Mouse (Mus musculus) hematopoietic stem cell, adult 5-6 weeks (primary cell): ENCODE measurements around the gene Dph3. TPM values are rescaled to one million over a fixed set of nuclear protein-coding genes. Genes with fewer than 3 reads are reported as not detected.
"Not testable (repeated sequence)": the region's sequence is repeated elsewhere in the genome, so short reads cannot be mapped to it uniquely, and the experiment has no call there.

Experiments
- ATAC-seq, 2 experiments: fragments of 125-278 bp in 1 of 2; replicated peaks in 1 of 2; 2 replicates each; pipeline ENCODE4 v1.8.0; 2016 to 2017; ENCODE audit warnings: inconsistent platforms in 2 of 2, mild to moderate bottlenecking in 2 of 2, moderate number of reproducible peaks in 2 of 2, low read depth in 1 of 2, moderate TSS enrichment in 1 of 2; ENCODE audit not compliant: low FRiP score in 2 of 2, poor library complexity in 2 of 2, severe bottlenecking in 2 of 2, insufficient read depth in 1 of 2, low TSS enrichment in 1 of 2
- total RNA-seq: library from RNA; stranded (forward); fragments of 172-1452, 232-1000 nt; gene quantifications from 2 replicates; pipeline ENCODE4 v1.2.3, GENCODE M21; 2017

Dph3 gene
- total RNA-seq, result 36.6 and 65.5 TPM in 2 replicates

DNA sequence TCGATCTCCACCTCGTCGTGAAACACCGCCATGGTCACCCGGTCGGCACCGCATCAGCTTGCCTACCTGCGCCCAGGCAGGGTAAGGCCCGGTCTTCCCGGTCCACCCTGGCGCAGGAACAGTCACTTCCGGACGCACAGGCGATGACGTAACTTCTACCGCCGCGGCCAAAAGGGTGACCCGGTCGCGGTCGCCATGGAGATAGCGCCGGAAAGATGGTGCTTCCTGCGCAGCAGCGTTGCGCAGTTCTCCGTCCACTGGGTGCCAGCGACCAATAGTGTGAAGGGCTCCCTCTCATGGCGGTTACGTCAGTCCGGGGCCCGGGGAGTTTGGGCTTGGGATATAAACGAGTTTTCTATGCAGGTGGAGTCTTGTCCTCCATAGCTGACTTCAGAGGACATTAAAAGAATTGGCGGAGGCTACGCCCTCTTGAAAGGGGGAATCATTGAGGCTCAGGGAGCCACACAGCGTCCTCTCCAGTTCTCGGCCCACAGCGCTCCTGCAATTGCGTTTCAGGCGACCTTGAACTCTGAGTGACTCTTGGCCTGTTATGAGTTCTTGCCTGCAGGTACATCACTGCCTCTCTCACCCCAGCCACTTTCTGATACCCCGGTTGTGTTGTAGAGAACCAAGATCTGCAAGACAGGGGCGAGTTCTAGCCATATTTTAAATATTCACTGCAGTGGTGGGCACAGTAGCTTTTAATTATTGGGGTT, at the start of gene Dph3:
Gene Dph3 (minus strand): TSS at position 244 of the 716 bp plus-strand sequence.
- ATAC-seq, result peak; percentile 93 to 94

DNA sequence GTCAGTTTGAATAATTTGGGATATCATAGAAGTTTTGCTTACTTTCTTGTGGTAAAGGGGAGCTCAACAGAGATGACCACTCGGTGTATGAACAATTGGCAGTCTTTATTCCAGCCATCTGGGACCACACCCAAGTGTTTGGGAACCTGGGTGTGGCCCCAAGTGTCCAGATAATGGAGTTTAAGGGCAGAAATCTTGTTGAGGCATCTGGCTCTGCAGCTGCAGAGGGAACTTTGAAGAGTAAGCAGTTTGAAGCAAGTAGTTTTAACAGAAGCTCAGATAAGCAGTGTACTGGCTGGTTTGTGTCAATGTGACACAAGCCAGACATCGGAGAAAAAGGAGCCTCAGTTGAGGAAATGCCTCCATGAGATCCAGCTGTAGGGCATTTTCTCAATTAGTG, 48.8 kb upstream of the Dph3 start:
- ATAC-seq, result no peak

DNA sequence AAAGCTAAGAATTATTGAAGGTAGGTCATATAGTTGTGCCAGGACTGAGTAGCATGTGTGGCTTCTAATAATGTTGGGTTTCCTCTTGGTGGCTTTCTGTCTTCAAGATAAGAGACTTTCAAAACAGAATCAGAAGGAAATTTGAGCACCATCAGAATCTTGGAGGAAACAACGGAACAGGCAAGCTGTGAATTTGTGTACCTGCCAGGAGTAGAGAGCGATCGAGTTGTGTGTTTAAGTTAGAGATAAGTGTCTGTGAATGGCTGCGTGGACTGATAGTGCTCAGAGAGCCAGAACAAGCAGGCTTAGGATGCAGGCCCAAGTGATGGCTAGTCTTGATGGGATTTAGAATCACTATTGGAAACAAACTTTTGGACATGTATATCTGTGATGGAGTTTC, 46.3 kb upstream of the Dph3 start:
- peak in 1 of 2 experiments; percentile 29; a peak in 1 of 4 replicates for ATAC-seq

DNA sequence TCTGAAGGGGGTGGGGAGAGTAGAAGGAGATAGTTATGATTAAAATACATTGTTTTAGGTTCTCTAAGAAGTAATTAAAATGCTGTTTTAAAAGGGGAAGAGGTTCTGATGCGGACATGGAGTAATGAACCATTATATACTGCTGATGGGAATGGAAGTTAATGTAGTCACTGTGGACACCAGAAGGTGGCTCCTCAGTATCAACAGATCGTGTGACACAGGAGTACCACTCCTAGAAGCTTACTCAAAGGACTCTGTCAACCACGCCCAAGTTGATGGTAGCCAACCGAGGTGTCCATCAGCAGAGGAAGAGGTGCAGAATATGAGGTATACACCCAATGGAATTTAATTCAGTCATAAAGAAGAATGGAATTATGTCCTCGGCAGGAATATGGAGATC, 42.9 kb upstream of the Dph3 start:
- ATAC-seq, result no peak

DNA sequence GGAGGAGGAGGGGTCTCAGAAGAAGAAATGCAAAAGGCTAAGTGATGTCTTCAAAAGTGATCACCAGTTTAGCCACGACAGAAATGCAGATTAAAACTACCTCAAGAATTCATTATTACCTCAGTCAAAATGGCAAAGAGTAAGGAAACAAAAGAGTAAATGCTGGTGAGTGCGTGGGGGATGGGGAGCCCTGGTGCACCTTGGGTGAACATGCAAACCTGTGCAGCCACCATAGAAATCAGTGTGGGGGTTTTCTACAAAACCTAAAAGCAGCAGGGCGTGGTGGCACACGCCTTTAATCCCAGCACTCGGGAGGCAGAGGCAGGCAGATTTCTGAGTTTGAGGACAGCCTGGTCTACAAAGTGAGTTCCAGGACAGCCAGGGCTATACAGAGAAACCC, 39.7 kb upstream of the Dph3 start:
- ATAC-seq, result not testable (repeated sequence)

DNA sequence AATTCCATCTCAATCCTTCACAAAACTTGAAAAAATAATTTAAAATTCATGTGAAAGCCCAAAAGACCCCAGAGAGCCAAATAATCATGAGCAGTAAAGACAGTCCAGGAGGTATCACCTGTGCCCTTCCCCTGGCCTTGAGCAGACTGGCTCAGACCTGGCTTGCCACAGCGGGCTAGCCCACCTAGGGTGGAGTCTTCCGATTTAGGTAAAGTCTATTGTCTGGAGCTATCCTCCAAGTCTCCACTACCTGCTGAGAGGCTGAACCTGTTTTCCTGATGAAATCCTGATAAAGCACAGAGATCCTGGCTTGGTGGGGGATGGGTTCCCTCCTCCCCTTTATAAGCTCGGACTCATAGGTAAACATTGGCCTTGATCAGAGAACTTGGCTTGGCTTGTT, 38.7 kb upstream of the Dph3 start:
- no peak for ATAC-seq

DNA sequence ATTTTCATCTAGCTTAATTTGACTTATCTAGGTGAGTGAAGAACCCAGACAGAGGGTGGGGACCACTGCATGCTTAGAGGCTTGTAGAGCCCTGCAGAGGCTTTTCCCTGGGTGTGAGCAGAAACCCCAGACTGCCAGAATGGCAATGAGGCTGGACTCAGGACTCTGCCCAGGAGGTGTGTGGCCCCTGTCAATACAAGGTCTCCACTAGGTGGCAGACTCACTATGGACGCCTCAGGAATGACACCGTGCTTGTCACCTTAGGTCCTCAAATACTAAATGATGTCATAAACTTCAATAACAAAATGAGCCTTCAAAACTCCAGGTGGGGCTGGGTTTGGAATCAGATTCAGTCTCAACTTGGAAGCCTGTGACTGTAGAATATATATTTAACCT, 36.4 kb upstream of the Dph3 start:
- peak; percentile 71 to 85; a peak in 3 of 4 replicates for ATAC-seq

DNA sequence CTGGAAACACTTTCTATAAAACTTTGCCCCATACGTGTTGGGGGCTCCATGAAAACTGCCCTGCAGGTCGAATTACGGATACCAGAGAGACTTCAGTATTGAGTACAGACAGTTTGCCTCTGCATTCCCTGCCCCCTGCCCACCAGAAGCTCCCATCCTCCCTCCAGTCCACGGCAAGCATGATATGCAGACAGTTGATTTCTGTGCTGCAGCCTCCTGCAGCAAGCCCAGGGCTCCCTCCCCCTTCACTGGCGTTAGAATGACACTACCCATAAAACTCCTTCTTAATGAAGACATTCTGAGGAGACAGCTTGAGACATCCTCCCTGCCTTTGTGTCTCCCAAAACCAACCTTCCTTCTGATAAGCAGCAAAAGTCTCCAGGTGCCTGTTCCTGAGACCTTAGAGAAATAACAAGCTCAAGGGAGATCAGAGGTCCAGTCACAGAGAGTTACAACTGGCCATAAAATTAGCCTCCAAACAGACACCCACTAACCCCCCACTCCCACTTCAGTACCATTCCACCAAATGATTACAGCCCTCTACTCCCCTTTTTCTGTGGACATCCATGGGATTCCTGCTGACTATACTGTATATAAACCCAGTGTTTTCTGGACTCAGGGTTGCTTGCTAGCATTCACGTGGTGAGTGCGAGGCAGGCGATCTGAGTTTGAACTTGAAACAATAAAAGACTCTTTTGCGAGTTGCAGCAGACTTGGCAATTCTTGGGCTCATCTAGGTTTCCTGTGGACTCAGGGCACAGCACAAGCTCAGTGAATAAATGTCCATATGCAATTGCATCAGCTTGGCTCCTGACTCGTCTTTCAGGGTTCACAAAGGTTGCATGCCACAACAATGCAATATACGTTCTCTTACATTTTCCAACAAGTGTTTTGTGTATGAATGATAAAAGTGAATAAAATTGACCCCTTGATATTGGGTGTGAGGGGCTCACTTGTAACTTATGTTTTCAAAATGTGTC, 35.7 kb upstream of the Dph3 start:
- ATAC-seq, result no peak

DNA sequence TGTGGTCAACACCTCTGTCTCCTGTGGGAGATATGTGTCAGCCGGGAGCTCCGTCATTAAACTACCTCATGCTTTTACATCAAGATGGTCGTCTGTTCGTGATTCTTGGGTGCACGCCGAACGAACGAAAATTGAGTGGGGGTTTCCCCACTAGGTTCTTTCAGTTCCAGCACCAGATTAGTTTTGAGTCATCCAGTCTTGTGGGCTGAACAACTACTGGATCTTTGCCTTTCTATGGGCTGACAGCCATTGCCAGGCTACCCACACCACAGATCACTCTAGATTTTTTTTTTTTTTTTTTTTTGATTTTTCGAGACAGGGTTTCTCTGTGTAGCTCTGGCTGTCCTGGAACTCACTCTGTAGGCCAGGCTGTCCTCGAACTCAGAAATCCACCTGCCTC, 26.6 kb upstream of the Dph3 start:
- not testable (repeated sequence) for ATAC-seq

DNA sequence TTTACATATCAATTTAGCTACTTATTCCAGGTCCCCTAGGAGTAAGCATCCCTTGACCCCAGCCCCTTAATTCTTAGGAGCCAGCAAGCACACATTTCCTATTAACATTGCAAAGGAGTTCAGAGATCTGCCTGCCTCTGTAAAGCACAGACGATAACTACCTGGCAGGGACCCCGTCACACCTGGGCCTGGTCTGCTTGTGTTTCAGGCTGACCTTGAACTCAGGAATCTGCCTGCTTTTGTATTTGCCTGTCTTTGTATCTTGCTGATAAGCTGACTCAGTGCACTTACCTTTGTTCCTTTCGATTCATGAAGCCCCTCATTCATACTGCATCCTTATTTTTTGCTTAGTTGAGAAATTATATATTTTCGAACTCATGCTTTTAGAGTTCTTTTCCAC, 21.4 kb upstream of the Dph3 start:
- no peak for ATAC-seq

DNA sequence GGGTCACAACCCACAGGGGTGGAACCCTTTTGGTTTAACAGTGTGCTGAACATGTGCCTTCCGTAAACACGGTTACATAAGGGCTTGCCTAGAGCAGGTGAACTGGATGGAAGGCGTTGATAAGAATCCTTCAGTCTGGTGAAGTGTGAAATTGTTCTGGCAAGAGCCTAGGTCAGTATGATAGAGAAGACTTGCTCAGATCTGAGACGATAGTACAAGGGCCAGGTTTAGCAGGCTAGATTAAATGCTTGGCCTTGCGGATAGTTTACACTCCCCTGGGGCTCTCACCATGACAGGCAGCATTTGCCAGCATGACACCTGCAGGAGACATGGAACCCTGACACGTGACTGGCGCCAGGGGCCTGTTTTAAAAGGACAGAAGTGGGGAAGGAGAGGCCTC, 20.1 kb upstream of the Dph3 start:
- ATAC-seq, result no peak

DNA sequence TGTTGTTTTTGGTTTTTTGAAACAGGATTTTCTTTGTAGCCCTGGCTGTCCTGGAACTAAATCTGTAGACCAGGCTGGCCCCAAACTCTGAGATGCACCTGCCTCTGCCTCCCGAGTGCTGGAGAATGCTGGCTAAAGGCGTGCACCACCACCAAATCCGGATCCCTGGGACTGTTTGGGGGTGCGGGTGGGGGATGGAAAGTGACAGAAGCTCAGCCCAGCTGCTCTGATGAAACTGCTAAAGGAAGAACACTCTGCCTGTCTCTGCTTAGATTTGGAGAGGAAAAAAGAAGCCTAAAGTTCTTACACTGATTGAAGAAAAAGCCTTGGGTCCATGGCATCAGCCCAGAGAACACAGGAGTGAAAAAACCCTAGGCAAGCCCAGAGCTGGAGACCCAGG, 18.0 kb upstream of the Dph3 start:
- ATAC-seq, result no peak

DNA sequence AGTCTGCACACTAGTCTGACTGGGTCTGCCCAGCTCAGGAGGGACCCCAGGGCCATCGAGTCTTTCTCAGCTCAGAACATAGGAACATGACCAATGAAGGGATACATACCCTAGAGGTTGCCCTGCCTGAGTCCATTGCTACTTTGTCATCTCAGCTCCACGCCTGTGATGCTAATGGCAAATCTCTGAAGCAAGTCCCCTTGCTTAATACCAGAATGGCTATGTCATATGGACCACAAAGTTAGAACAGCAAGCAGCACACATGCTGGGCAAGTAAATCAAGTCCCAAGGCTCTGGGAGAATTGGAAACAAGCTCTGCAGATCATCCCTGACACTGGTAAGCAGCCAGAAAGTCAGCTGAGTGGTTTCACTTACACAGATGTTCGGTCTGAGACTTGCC, 13.4 kb upstream of the Dph3 start:
- no peak for ATAC-seq

DNA sequence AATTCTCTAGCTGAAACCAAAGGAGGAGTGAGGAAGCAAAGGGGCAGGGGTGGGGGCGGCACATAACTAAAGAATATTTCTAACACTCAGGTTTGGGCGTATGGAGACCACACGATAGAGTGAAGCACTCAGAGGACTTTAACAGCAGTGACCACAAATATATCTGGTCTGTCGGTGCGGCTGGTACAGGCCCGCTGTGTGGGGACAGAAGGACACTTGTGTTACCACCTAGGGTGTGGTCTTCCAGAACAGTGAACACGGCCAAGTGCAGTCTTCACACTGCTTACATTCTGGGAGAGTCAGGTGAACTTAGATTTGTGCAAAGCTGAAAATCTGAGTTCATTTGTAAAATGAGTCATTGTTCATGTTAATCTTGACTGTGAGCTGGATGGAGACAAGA, 12.2 kb upstream of the Dph3 start:
- ATAC-seq, result no peak

DNA sequence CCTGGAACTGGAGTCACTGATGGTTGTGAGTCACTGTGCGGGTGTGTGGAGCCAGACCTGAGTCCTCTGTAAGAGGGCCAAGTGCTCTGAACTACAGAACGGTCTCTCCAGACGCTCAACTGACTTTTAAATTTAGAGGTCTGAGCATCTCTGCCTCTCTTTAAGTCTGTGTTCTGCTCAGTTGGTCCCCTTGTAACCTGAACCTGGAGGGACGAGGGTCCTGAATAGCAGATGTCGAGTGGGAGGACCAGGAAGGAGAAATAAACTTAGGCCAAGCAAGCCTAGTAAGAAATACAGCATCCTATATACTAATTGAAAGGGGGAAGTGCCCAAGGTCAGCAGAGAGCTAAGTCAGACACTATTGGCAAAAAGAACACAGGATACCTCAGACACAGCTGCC, 11.2 kb upstream of the Dph3 start:
- no peak for ATAC-seq

DNA sequence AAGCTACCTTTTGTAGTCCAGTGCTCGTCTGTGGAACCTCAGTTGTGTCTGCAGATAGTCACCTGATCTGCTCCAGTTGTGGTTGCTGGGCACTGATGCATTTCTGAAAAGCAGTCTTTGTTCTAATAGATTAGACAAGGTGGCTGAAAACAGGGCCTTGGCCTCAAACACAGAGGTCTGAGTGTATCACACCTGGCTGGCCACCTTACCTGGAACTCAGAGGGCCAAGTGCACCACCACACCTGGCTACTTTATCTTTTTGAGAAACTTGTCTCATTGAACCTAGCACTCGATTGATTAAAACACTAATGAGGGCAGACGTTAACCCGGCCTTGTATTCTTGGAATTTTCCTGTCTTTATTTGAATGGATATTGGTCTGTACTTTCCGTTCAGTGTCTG, 10.1 kb upstream of the Dph3 start:
- ATAC-seq, result no peak

DNA sequence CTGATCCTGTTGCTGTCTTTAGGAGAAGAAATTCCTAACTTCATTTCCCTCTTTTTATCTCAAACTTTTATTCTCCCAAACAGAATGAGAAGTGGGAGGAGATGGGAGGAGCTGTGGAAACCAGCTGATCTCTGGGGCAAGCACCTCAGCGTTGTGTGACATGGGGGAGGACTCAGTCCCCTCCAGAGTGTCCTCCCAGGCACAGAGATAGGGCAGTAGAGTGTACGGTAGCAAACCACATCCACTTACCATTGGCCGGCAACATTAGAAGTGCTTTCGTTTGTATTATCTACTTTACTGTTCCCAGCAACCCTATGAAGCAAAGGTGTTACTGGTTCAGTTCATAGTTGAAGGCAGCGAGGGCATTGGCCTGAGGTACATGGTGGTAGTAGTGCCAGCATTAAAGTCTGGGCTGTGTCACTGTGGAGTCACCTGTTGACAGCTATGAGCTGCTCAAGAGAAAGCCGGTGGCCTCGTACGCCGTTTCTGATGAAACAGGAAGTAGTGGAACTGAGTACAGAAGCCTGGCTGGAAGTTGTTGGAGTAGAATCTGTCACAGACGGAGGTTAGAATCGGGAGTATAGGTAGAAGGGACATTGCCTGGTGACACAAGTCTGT, 8.1 kb upstream of the Dph3 start:
- peak; percentile 67 to 73 for ATAC-seq

DNA sequence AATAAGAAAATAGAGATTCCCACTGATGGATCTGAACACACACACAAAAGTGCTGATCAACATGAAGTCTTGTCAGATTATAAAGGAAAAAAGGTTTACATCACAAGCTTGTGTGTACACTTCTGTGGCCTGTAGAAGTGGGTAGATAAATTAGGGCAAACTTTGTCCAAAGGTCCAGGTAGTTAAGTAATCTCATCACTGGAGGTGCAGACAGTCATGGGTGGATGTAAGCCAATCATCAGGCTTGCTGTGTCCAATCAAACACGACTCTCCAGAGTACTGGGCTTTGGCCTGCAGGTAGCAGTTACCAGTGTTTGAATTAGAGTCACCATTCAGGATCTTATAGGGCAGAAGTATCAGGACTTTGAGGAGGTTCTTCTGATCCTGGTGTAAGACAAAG, 7.5 kb upstream of the Dph3 start:
- ATAC-seq, result no peak
